Mouse (Mus musculus): ENCODE measurements around the gene Dkk2.
"Not testable (repeated sequence)": the region's sequence is repeated elsewhere in the genome, so short reads cannot be mapped to it uniquely, and the experiment has no call there.

Dkk2 gene

GRCm38 (mm10) chr3:132085112-132085822 lies at the start of gene Dkk2:
TSS of gene Dkk2 (plus strand) at chr3:132085292.
- no peak for DNase-seq

GRCm38 (mm10) chr3:132036704-132037103 lies 48.4 kb upstream of the Dkk2 start:
- DNase-seq, result no peak

- no peak for DNase-seq
Measured at GRCm38 (mm10) chr3:132037670-132038069, 47.4 kb upstream of the Dkk2 start.

GRCm38 (mm10) chr3:132040066-132040465 lies 45.0 kb upstream of the Dkk2 start:
- no peak for DNase-seq

- no peak for DNase-seq
Measured at GRCm38 (mm10) chr3:132050884-132051457, 34.1 kb upstream of the Dkk2 start.

GRCm38 (mm10) chr3:132062816-132063215 lies 22.3 kb upstream of the Dkk2 start:
- DNase-seq, result not testable (repeated sequence)

- DNase-seq, result no peak
Measured at GRCm38 (mm10) chr3:132063374-132063773, 21.7 kb upstream of the Dkk2 start.

- no peak for DNase-seq
Measured at GRCm38 (mm10) chr3:132063966-132064365, 21.1 kb upstream of the Dkk2 start.

- no peak for DNase-seq
Measured at GRCm38 (mm10) chr3:132064920-132065319, 20.2 kb upstream of the Dkk2 start.

- no peak for DNase-seq
Measured at GRCm38 (mm10) chr3:132070949-132071348, 14.1 kb upstream of the Dkk2 start.

GRCm38 (mm10) chr3:132084018-132084417 lies 1.1 kb upstream of the Dkk2 start:
- DNase-seq, result no peak

- no peak for DNase-seq
Measured at GRCm38 (mm10) chr3:132084680-132085079, 412 bp upstream of the Dkk2 start.

GRCm38 (mm10) chr3:132085823-132086350 lies 795 bp downstream of the Dkk2 start:
- no peak for DNase-seq

GRCm38 (mm10) chr3:132086461-132086860 lies 1.4 kb downstream of the Dkk2 start:
- no peak for DNase-seq

GRCm38 (mm10) chr3:132087011-132087486 lies 2.0 kb downstream of the Dkk2 start:
- DNase-seq, result no peak

- DNase-seq, result no peak
Measured at GRCm38 (mm10) chr3:132092983-132093382, 7.9 kb downstream of the Dkk2 start.

- DNase-seq, result no peak
Measured at GRCm38 (mm10) chr3:132096296-132096695, 11.2 kb downstream of the Dkk2 start.

- no peak for DNase-seq
Measured at GRCm38 (mm10) chr3:132100746-132101145, 15.7 kb downstream of the Dkk2 start.

GRCm38 (mm10) chr3:132103020-132103419 lies 17.9 kb downstream of the Dkk2 start:
- no peak for DNase-seq

GRCm38 (mm10) chr3:132103454-132103853 lies 18.4 kb downstream of the Dkk2 start:
- DNase-seq, result no peak

GRCm38 (mm10) chr3:132115772-132116511 lies 30.9 kb downstream of the Dkk2 start:
- no peak for DNase-seq

- DNase-seq, result no peak
Measured at GRCm38 (mm10) chr3:132121344-132121743, 36.3 kb downstream of the Dkk2 start.

- DNase-seq, result no peak
Measured at GRCm38 (mm10) chr3:132122581-132122980, 37.5 kb downstream of the Dkk2 start.
